Mouse (Mus musculus) olfactory bulb, adult 2 months (tissue): ENCODE data around the gene Ugt2a2.

ENCODE experiments used
- CTCF ChIP-seq: fragments of 200-500 bp; IDR thresholded peaks from 2 replicates; pipeline ENCODE4 v1.5.1; 2012; ENCODE audit warnings: low read depth, mild to moderate bottlenecking, low read length, moderate library complexity; ENCODE audit not compliant: insufficient read depth
- POLR2A ChIP-seq: fragments of 200-500 bp; IDR thresholded peaks from 2 replicates; pipeline ENCODE4 v1.6.1; 2012; ENCODE audit warnings: mild to moderate bottlenecking, low read depth, low read length, moderate library complexity; ENCODE audit not compliant: insufficient read depth

DNA sequence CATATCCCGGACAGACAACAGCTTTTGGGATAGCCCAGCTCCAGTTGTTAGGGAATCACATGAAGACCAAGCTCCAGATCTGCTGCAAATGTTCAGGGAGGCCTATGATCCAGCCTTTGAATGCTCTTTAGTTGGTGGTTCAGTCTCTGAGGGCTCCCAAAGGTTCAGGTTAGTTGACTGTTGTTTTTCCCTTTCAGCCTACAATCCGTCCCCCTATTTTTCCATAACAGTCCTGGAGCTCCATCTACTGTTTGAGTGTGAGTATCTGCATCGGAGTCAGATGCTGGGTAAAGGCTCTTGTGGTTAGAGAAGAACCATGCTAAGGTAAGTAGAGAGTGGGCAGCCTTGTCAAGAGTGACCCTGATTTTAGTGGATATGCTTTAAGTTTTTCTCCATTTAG lies 45.8 kb downstream of the Ugt2a2 start:
- TF ChIP-seq CTCF (no peak), POLR2A (no peak)
